Mouse (Mus musculus) brown adipose tissue, adult 24 weeks (tissue): ENCODE measurements around the gene Med9. TPM values are rescaled to one million over a fixed set of nuclear protein-coding genes. Genes with fewer than 3 reads are reported as not detected.
"Not testable (repeated sequence)": the region's sequence is repeated elsewhere in the genome, so short reads cannot be mapped to it uniquely, and the experiment has no call there.

Experiments
- H3K27ac ChIP-seq: fragments of 200-500 bp; replicated peaks from 2 replicates; pipeline ENCODE4 v1.5.1; 2012; ENCODE audit warnings: low read depth, mild to moderate bottlenecking, low read length
- H3K4me1 ChIP-seq: fragments of 200-500 bp; 2 replicates; pipeline ENCODE4 v1.6.1; 2012; ENCODE audit warnings: low read length, mixed read lengths; ENCODE audit not compliant: control insufficient read depth, insufficient read depth, insufficient read length
- H3K4me3 ChIP-seq: fragments of 200-500 bp; 2 replicates; pipeline ENCODE4 v1.5.1; 2012; ENCODE audit warnings: low read depth, mild to moderate bottlenecking, low read length, moderate library complexity; ENCODE audit not compliant: insufficient read depth
- polyA plus RNA-seq: library from polyadenylated mRNA; stranded (reverse); fragments of >200 nt; gene quantifications from 2 replicates; pipeline ENCODE4 v1.2.4, GENCODE M21; 2012; ENCODE audit not compliant: missing spikeins, insufficient read depth, insufficient read length

Gene Med9
- polyA plus RNA-seq, 1 experiment: 21.6 TPM

- Histone ChIP-seq H3K4me1 (no peaks in the 10 kb centered on the region; the same call in 1 of the 2 replicates), H3K27ac (no peak overlapping the region)
Measured at GRCm38 (mm10) chr11:59932560-59933337, 15.3 kb upstream of the Med9 start.

GRCm38 (mm10) chr11:59933943-59934342, 14.1 kb upstream of the Med9 start:
- Histone ChIP-seq H3K27ac (no peak overlapping the region), H3K4me3 (no peak overlapping the region), H3K4me1 (no peaks in the 10 kb centered on the region; the same call in 1 of the 2 replicates)

More at GRCm38 (mm10) chr11:59932560-59933337, 15.3 kb upstream of the Med9 start:
- H3K4me3 ChIP-seq: no peak overlapping the region

DNA sequence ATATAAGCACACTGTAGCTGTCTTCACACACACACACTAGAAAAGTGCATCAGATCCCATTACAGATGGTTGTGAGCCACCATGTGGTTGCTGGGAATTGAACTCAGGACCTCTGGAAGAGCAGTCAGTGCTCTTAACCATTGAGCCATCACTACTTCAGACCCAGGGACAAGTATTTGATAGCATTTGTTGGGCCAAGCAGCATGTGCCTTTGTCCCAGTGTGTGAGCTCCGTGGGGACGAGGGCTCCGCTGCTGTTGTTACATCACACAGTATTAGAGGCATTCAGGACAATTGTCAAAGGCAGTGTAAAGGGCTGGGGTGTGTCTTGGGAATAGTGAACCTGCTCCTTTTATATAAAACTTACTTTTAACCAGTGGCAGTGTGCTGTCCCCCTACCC, 11.0 kb upstream of the Med9 start:
- H3K4me1 ChIP-seq: peaks cover 9% of the 10 kb centered on the region
- H3K27ac ChIP-seq: peak overlapping the region; percentile 95
- H3K4me3 ChIP-seq: no peak overlapping the region

DNA sequence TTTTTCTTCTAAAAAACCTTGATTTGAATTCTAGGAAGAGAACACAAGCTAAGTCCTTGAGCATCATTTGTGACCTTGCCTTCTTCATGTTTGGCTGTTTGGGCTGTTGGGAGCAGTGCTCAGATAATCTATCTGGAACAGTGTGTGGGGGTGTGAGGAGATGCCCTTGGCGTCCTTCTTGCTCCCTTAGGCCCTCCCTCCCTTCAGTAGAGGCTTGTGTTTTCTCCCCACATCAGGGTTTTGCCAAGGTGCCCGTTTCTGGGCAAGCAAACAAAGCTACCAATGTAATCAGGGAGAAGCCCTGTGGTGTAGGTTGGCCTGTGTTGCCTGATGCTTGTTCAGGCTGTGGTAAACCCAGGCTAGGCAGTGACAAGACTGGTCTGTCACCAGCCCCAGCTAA, 10.4 kb upstream of the Med9 start:
- H3K27ac ChIP-seq: peak overlapping the region; percentile 53
- H3K4me3 ChIP-seq: no peak overlapping the region
- H3K4me1 ChIP-seq: peaks cover 15% of the 10 kb centered on the region; the same call in 1 of the 2 replicates

- H3K27ac ChIP-seq: no peak overlapping the region
- H3K4me3 ChIP-seq: no peak overlapping the region
- peaks cover 15% of the 10 kb centered on the region; the same call in 1 of the 2 replicates for H3K4me1 ChIP-seq
Measured at GRCm38 (mm10) chr11:59939821-59940220, 8.2 kb upstream of the Med9 start.

- Histone ChIP-seq H3K4me1 (peaks cover 15% of the 10 kb centered on the region; the same call in 1 of the 2 replicates), H3K27ac (peak overlapping the region; percentile 88), H3K4me3 (no peak overlapping the region)
Measured at GRCm38 (mm10) chr11:59940645-59941044, 7.4 kb upstream of the Med9 start.

GRCm38 (mm10) chr11:59941391-59941790, 6.6 kb upstream of the Med9 start:
- peak overlapping the region; percentile 88 for H3K27ac ChIP-seq
- peaks cover 15% of the 10 kb centered on the region; the same call in 1 of the 2 replicates for H3K4me1 ChIP-seq
- no peak overlapping the region for H3K4me3 ChIP-seq

GRCm38 (mm10) chr11:59944855-59945254, 3.2 kb upstream of the Med9 start:
- not testable (repeated sequence) for H3K27ac ChIP-seq, H3K4me3 ChIP-seq
- peaks cover 17% of the 10 kb centered on the region for H3K4me1 ChIP-seq

- Histone ChIP-seq H3K4me3 (peak overlapping the region; percentile 71), H3K27ac (peak overlapping the region; percentile 71), H3K4me1 (peaks cover 3% of the 10 kb centered on the region; the same call in 1 of the 2 replicates)
Measured at GRCm38 (mm10) chr11:59948401-59948767, 378 bp downstream of the Med9 start.

DNA sequence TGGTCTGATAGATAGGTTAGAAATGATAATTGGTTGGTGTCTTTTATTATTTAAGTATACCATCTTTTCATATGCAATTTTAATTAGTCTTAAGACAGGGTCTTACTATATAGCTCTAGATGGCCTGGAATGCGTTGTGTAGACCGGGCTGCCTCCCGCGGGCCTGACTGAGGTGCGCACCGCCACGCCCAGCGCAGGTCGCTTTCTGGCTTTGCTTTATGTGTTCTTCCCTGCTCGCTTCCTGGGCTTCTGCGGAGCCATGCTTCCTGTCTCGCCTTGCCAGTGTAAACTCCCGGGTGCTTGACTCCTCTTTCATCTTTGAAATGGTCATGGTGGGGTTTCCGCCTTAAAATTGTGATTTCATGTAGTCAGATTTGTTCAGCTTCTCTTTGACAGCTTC, 4.9 kb downstream of the Med9 start:
- Histone ChIP-seq H3K27ac (no peak overlapping the region), H3K4me1 (peaks cover 3% of the 10 kb centered on the region; the same call in 1 of the 2 replicates), H3K4me3 (no peak overlapping the region)

GRCm38 (mm10) chr11:59956749-59957148, 8.7 kb downstream of the Med9 start:
- Histone ChIP-seq H3K27ac (no peak overlapping the region), H3K4me1 (0 out of 2 replicates have a peak, but pooled peaks cover 4% of the 10 kb centered on the region), H3K4me3 (no peak overlapping the region)

GRCm38 (mm10) chr11:59959453-59959852, 11.4 kb downstream of the Med9 start:
- Histone ChIP-seq H3K27ac (peak overlapping the region; percentile 16), H3K4me1 (0 out of 2 replicates have a peak, but pooled peaks cover 4% of the 10 kb centered on the region)

DNA sequence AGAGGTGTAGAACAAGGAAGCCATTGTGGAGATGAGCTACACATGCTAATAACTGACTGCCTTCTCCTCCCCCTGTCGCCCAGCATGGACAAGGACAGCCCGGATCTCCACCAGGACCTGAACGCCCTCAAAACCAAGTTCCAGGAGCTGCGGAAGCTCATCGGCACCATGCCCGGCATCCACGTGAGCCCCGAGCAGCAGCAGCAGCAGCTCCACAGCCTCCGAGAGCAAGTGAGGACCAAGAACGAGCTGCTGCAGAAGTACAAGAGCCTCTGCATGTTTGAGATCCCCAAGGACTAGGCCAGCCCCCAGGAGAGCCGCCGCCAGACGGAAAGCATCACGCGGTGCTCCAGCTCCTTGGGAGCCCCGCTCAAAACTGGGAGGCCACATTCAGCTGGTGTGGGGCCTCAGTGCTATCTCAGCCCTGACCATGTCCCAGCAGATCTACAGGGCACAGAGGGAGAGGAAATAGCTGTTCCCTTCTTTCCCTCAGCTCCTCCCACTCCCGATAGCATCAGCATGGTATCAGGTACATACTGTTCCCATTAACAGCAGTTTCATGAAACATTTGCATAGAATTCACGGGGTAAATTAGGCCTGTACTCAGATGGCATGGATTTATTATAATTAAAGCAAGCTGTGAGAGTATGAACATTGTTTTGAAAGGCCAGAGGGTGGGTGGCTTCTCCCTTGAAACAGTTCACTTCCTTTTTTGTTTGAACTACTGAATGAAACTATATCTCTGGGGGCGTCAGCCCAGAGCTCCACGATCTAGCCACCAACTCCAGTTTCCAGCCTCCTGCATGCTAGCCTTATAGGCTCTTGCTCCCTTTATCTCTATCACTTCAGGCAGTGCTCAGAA, 12.7 kb downstream of the Med9 start:
- H3K4me3 ChIP-seq: no peak overlapping the region
- H3K4me1 ChIP-seq: 0 out of 2 replicates have a peak, but pooled peaks cover 4% of the 10 kb centered on the region
- peak overlapping the region; percentile 58 for H3K27ac ChIP-seq

More at GRCm38 (mm10) chr11:59959453-59959852, 11.4 kb downstream of the Med9 start:
- no peak overlapping the region for H3K4me3 ChIP-seq

- H3K4me3 ChIP-seq: no peak overlapping the region
- H3K27ac ChIP-seq: peak overlapping the region; percentile 58
- H3K4me1 ChIP-seq: 0 out of 2 replicates have a peak, but pooled peaks cover 4% of the 10 kb centered on the region
Measured at GRCm38 (mm10) chr11:59961338-59961875, 13.4 kb downstream of the Med9 start.

DNA sequence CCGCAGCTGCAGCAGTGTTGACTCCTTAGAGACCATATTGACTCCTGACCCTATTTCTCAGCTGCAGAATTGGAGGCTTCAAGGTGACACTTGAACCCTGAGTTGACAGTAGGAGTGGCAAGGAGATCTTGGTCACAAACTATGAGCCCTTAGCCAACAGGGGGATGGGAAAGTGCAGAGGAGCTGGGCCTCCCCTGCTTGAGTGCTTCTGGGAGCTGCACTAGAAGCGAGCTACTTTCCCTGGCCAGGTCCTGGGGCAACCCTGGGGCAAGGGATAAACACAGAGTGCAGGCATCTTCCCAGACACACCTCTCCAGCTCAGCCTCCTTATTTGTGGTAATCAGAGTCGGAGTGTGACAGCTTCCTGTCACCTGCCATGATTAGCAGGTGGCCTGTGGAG, 14.6 kb downstream of the Med9 start:
- Histone ChIP-seq H3K27ac (peak overlapping the region; percentile 61), H3K4me3 (peak overlapping the region; percentile 64), H3K4me1 (0 out of 2 replicates have a peak, but pooled peaks cover 4% of the 10 kb centered on the region)
